Mouse (Mus musculus) hindbrain, postnatal 0 days (tissue): Measurements from ENCODE around the gene Cryba2. TPM values are rescaled to one million over a fixed set of nuclear protein-coding genes. Genes with fewer than 3 reads are reported as not detected.

ENCODE experiments used
- ATAC-seq: fragments of 200-750 bp; cut with Nextera tagmentation; 2 replicates; pipeline ENCODE4 v1.8.0; 2017; ENCODE audit warnings: mild to moderate bottlenecking, moderate TSS enrichment, moderate library complexity
- DNase-seq: peaks from one replicate; pipeline ENCODE4 v3.0.0-alpha.2; 2015; ENCODE audit warnings: low spot score
- H3K27ac ChIP-seq: fragments of 300-500 bp; sonication (generic); 2 replicates; pipeline ENCODE4 v1.5.1; 2014; ENCODE audit warnings: mild to moderate bottlenecking
- H3K27me3 ChIP-seq: fragments of 300-500 bp; sonication (generic); 2 replicates; pipeline ENCODE4 v1.6.1; 2014; ENCODE audit warnings: low read length, mixed read lengths; ENCODE audit not compliant: insufficient read depth
- H3K36me3 ChIP-seq: fragments of 300-500 bp; sonication (generic); 2 replicates; pipeline ENCODE4 v1.6.1; 2014; ENCODE audit warnings: low read length, mixed read lengths; ENCODE audit not compliant: insufficient read depth
- H3K4me1 ChIP-seq: fragments of 300-500 bp; sonication (generic); 2 replicates; pipeline ENCODE4 v1.6.1; 2014; ENCODE audit warnings: antibody characterized with exemption, low read length, mixed read lengths; ENCODE audit not compliant: insufficient read depth
- H3K4me2 ChIP-seq: fragments of 300-500 bp; sonication (generic); 2 replicates; pipeline ENCODE4 v1.6.1; 2014; ENCODE audit warnings: low read depth, mild to moderate bottlenecking, low read length, moderate library complexity, mixed read lengths
- H3K4me3 ChIP-seq: fragments of 300-500 bp; sonication (generic); 2 replicates; pipeline ENCODE4 v1.5.1; 2014; ENCODE audit warnings: low read length
- H3K9ac ChIP-seq: fragments of 300-500 bp; sonication (generic); replicated peaks from 2 replicates; pipeline ENCODE4 v1.6.1; 2014; ENCODE audit warnings: mild to moderate bottlenecking, low read length, moderate library complexity, mixed read lengths
- H3K9me3 ChIP-seq: fragments of 300-500 bp; sonication (generic); 2 replicates; pipeline ENCODE4 v1.6.1; 2016; ENCODE audit warnings: low read length, mixed read lengths
- CTCF ChIP-seq: IDR thresholded peaks from 2 replicates; pipeline ENCODE4 v1.5.1; 2016; ENCODE audit warnings: antibody characterized with exemption, control low read depth, low read depth
- WGBS: fragments of 180-500 bp; shearing (Covaris S2); extraction: QIAGEN DNeasy Blood & Tissue Kit; methylation state at CpG from one replicate; pipeline ENCODE4 v1.1.7; 2014; 5-methylcytosine and 5-hydroxymethylcytosine counted together
- polyA plus RNA-seq: library from polyadenylated mRNA; unstranded; fragments of >200 nt; fragmentation: Nextera tagmentation; extraction: Ambion mirVana; gene quantifications from 2 replicates; pipeline ENCODE4 v1.2.1, GENCODE M21; 2015
- total RNA-seq: library from RNA; depleted of rRNA; stranded (reverse); fragments of >200 nt; gene quantifications from 2 replicates; pipeline ENCODE4 v1.2.3, GENCODE M21; 2014

The Cryba2 gene
- total and polyA plus RNA-seq, 2 experiments from 2014 or later = 1.6 TPM; not detected in 1

DNA sequence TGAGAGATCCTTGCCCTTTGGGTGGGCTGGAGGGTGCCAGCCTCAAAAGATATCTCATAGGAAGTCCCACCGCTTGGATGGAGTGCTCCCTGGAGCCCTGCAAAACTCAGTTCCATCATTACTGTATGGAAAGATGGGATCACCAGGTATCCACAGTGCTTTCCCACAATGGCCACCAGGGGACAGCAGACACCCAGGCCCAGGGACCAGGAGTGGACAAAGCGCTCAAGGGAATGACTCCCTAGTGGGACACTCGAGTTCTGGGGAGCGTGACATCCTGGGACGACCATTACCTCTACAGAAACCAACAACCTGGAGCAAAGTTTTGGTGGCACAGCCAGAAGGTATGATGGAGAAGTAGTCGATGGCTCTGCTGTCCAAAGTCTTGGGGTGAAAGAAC is 33.8 kb upstream of the Cryba2 start:
- TF ChIP-seq CTCF = peak; percentile 90
- H3K4me2 ChIP-seq = no peak overlapping the region
- H3K9me3 ChIP-seq = no peaks in the 10 kb centered on the region
- H3K27ac ChIP-seq = no peak overlapping the region
- WGBS = 36% methylated on average over 6 of the region's 6 CpGs
- no peaks in the 10 kb centered on the region for H3K27me3 ChIP-seq
- H3K4me3 ChIP-seq = no peak overlapping the region
- no peak overlapping the region for H3K9ac ChIP-seq
- peak; percentile 36 for DNase-seq
- no peak for ATAC-seq
- H3K4me1 ChIP-seq = no peaks in the 10 kb centered on the region
- no peaks in the 10 kb centered on the region for H3K36me3 ChIP-seq

DNA sequence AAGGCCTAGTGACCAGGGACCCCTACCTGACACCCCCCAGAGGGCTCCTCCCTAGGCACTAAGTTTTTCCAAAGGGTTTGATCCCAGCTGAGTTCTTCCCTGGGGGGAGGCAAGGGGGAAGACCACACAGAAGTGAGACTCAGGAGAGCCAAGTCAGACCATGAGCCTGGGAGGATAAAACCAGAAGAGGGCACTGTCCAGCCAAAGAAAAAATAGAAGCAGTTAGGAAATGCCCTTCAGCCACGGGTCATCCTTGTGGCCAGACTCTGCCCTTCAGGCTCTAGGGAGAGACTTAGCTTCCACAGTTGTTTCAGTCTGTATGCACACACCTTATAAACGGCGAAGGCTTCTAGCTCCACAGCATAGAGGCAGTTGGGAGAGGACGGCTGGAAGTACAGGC is 31.5 kb upstream of the Cryba2 start:
- WGBS = 62% methylated on average over 4 of the region's 4 CpGs

DNA sequence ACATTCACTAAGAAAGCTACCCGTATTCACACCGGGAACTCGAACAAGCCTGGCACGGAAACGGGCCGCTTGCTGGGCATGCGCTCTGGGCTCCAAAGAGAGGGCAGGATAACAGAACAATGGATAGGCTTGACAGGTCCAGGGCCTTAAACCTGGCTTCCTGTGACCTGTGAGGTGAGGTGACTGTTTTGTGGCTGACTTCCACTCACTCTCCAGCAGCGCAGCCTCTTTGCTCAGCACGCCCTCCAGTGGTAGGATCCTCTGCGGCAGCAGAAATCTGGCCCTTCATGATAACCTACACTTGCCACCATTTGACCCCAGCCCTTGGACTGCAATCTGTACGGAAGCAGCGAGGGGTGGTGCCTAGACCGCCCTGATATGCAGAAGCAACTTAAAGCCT is 22.8 kb upstream of the Cryba2 start:
- Histone ChIP-seq H3K4me2 (0 out of 2 replicates have a peak overlapping the region, but pooled peaks have one; percentile 25), H3K4me3 (no peak overlapping the region), H3K9me3 (no peaks in the 10 kb centered on the region), H3K9ac (no peak overlapping the region), H3K36me3 (no peaks in the 10 kb centered on the region), H3K27me3 (no peaks in the 10 kb centered on the region), H3K4me1 (0 out of 2 replicates have a peak, but pooled peaks cover 3% of the 10 kb centered on the region), H3K27ac (no peak overlapping the region)
- no peak for DNase-seq
- no peak for ATAC-seq
- TF ChIP-seq CTCF = peak; percentile 46
- 21% methylated on average over 13 of the region's 13 CpGs for WGBS

More for the DNA sequence above, 31.5 kb upstream of the Cryba2 start:
- Histone ChIP-seq H3K9ac (no peak overlapping the region), H3K27ac (no peak overlapping the region), H3K9me3 (no peaks in the 10 kb centered on the region), H3K36me3 (no peaks in the 10 kb centered on the region), H3K27me3 (no peaks in the 10 kb centered on the region), H3K4me2 (no peak overlapping the region), H3K4me1 (no peaks in the 10 kb centered on the region), H3K4me3 (no peak overlapping the region)
- TF ChIP-seq CTCF = 0 out of 2 replicates have a peak, but pooled peaks have one; percentile 11
- ATAC-seq (no peak), DNase-seq (no peak)

DNA sequence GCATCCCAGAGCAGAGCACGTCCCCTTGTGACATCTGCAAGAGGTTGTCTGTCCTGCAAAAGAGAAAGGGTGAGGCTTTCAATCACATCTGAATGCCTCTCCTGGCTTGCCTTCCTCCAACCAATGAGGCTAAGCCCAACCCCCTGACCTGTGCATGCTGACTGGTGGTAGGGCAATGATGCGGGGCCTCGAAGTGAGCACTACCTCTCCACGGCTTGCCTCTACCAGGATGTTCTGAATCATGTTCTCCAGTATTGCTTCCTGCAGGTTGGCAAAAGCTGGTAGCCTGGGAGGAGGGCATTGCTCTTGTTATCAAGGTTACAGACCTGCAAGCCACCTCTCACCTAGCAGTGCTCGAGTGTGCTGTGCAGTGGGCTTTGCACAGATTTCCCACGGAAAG is 9.2 kb upstream of the Cryba2 start:
- DNase-seq = no peak
- no peaks in the 10 kb centered on the region for H3K36me3 ChIP-seq
- TF ChIP-seq CTCF = no peak
- H3K9me3 ChIP-seq = no peaks in the 10 kb centered on the region
- ATAC-seq = no peak
- H3K9ac ChIP-seq = no peak overlapping the region
- H3K27me3 ChIP-seq = peaks cover 32% of the 10 kb centered on the region
- no peak overlapping the region for H3K27ac ChIP-seq
- H3K4me3 ChIP-seq = no peak overlapping the region
- 24% methylated on average over 6 of the region's 6 CpGs for WGBS
- 0 out of 2 replicates have a peak, but pooled peaks cover 6% of the 10 kb centered on the region for H3K4me1 ChIP-seq
- H3K4me2 ChIP-seq = no peak overlapping the region

DNA sequence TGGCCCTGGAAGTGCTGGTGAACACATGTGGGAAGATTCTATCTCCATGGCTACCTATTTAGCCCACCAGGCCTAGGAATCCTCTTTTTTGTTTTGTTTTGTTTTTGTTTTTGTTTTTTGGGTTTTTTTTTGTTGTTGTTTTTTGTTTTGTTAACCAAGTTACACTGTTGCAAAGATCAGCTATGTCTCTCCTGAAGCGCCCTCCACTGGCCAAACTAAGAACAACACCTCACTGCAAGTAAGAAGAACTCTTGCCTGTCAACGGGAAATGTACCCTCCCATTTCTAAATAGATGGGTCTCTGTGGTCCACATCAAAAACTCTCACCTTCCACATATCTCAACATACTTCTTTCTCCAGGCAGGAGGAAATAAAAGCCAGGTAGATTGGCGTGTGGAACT is 8.7 kb upstream of the Cryba2 start:
- Histone ChIP-seq H3K4me2 (no peak overlapping the region), H3K9ac (no peak overlapping the region), H3K27ac (no peak overlapping the region), H3K36me3 (no peaks in the 10 kb centered on the region), H3K27me3 (peaks cover 34% of the 10 kb centered on the region), H3K4me3 (no peak overlapping the region), H3K9me3 (no peaks in the 10 kb centered on the region), H3K4me1 (0 out of 2 replicates have a peak, but pooled peaks cover 6% of the 10 kb centered on the region)
- peak; percentile 63 for TF ChIP-seq CTCF
- DNase-seq (peak; percentile 81), ATAC-seq (no peak)
- 3% methylated on average over 3 of the region's 3 CpGs for WGBS

DNA sequence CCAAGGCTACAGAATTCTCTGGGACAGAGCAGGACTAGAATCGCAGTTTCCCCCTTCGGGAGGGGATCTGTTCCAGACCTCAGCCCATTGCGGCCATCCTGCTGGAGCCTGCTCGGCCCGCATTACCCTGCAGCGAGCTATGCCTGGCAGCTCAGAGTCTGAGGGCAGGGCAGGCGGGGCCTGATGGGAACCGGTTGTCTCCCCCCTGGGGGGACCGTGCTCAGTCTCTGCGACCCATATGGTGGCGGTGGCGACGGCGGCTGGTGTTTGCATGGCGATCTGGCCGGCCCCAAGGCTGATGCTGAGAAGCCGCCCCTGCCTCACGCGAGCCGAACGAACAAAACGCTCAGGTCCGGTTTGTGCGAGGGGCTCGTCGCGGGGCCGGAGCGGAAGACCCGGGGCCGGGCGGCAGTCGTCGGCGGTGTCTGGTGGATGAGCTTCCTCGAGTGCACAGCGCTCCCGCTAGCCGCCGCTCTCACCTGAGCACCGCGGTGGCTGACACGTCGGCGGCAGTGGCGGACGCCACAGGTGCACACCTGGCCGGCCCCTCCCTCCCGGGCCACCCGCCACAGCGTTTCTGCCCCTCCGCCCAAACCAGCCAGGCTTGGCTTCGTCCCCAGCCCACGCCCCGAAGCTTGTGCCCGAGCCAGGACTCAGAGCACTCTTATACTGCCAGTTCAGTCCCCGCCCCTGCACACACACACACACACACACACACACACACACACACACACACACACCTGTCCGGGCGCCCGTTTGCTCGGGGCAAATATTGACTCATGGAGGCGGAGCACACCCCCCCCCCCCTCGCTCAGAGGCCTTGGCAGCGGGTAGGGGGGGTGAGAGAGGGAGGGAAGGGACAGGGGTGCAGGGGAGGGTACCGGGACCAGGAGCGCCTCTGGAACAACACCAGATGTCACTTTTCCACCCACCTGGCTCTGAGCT is 7.7 kb upstream of the Cryba2 start:
- Histone ChIP-seq H3K4me3 (peak overlapping the region; percentile 31), H3K4me1 (0 out of 2 replicates have a peak, but pooled peaks cover 6% of the 10 kb centered on the region), H3K36me3 (no peaks in the 10 kb centered on the region), H3K27ac (no peak overlapping the region), H3K4me2 (peak overlapping the region; percentile 58), H3K9ac (peak overlapping the region; percentile 22; the same call in 1 of the 2 replicates), H3K9me3 (no peaks in the 10 kb centered on the region), H3K27me3 (peaks cover 40% of the 10 kb centered on the region)
- 2% methylated on average over 54 of the region's 66 CpGs for WGBS
- no peak for TF ChIP-seq CTCF
- peak; percentile 16 for DNase-seq
- peak; percentile 33 for ATAC-seq
